Mouse (Mus musculus) intestine, postnatal 0 days (tissue): ENCODE measurements around the gene Prpsap1. TPM values are rescaled to one million over a fixed set of nuclear protein-coding genes. Genes with fewer than 3 reads are reported as not detected.
A peak's percentile ranks its signal among the peaks of the same experiment; 100 is the strongest.

Experiments used
- ATAC-seq: fragments of 200-750 bp; cut with Nextera tagmentation; 2 replicates; pipeline ENCODE4 v1.8.0; 2017; ENCODE audit warnings: mild to moderate bottlenecking, moderate TSS enrichment, moderate library complexity
- H3K27ac ChIP-seq: fragments of 300-500 bp; sonication (generic); 2 replicates; pipeline ENCODE4 v1.5.1; 2014; ENCODE audit warnings: mild to moderate bottlenecking, low read depth, low read length, moderate library complexity
- H3K27me3 ChIP-seq: fragments of 300-500 bp; sonication (generic); replicated peaks from 2 replicates; pipeline ENCODE4 v1.6.1; 2014; ENCODE audit warnings: low read length, mixed read lengths; ENCODE audit not compliant: control insufficient read depth, insufficient read depth
- H3K36me3 ChIP-seq: fragments of 300-500 bp; sonication (generic); 2 replicates; pipeline ENCODE4 v1.6.1; 2014; ENCODE audit warnings: mild to moderate bottlenecking, moderate library complexity; ENCODE audit not compliant: control insufficient read depth, insufficient read depth
- H3K4me1 ChIP-seq: fragments of 300-500 bp; sonication (generic); replicated peaks from 2 replicates; pipeline ENCODE4 v1.6.1; 2014; ENCODE audit warnings: antibody characterized with exemption, low read length, mixed read lengths; ENCODE audit not compliant: control insufficient read depth, insufficient read depth
- H3K4me2 ChIP-seq: fragments of 300-500 bp; sonication (generic); replicated peaks from 2 replicates; pipeline ENCODE4 v1.6.1; 2014; ENCODE audit warnings: low read depth, mild to moderate bottlenecking, moderate library complexity
- H3K4me3 ChIP-seq: fragments of 300-500 bp; sonication (generic); 2 replicates; pipeline ENCODE4 v1.5.1; 2014; ENCODE audit warnings: low read depth, low read length
- H3K9ac ChIP-seq: fragments of 300-500 bp; sonication (generic); 2 replicates; pipeline ENCODE4 v1.6.1; 2014; ENCODE audit warnings: mild to moderate bottlenecking, low read depth, low read length
- H3K9me3 ChIP-seq: fragments of 300-500 bp; sonication (generic); 2 replicates; pipeline ENCODE4 v1.6.1; 2016; ENCODE audit warnings: mixed run types; ENCODE audit not compliant: control insufficient read depth
- CTCF ChIP-seq: sonication (generic); IDR thresholded peaks from 2 replicates; pipeline ENCODE4 v1.5.1; 2016; ENCODE audit warnings: low read depth, mild to moderate bottlenecking, control low read depth, antibody characterized with exemption, moderate library complexity
- WGBS: fragments of 180-500 bp; shearing (Covaris S2); extraction: QIAGEN DNeasy Blood & Tissue Kit; methylation state at CpG from one replicate; pipeline ENCODE4 v1.1.7; 2014; 5-methylcytosine and 5-hydroxymethylcytosine counted together
- polyA plus RNA-seq: library from polyadenylated mRNA; unstranded; fragments of >200 nt; fragmentation: Nextera tagmentation; extraction: Ambion mirVana; gene quantifications from 2 replicates; pipeline ENCODE4 v1.2.1, GENCODE M21; 2015

Gene Prpsap1
- polyA plus RNA-seq, 1 experiment from 2014 or later = 177 TPM

DNA sequence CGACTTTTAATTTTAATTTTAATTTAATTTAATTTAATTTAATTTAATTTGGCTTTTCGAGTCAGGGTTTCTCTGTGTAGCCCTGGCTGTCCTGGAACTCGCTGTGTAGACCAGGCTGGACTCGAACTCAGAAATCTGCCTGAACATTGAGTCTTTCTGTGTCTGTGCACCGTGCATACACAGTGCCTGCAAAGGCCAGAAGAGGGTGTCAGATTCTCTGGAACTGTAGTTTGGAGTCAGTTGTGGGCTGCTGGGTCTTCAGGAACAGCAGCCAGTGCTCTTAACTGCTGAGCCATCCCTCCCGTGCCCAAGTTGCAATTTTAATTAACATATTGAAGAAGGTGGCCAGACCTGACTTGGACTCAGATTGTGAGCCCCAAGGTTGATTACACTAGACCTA is 2.7 kb downstream of the Prpsap1 start:
- H3K27me3 ChIP-seq = no peaks in the 10 kb centered on the region
- TF ChIP-seq CTCF = peak; percentile 48
- H3K4me3 ChIP-seq = no peak overlapping the region
- H3K27ac ChIP-seq = peak overlapping the region; percentile 96; the same call in 1 of the 2 replicates
- no peak overlapping the region for H3K9ac ChIP-seq
- peaks cover 11% of the 10 kb centered on the region for H3K36me3 ChIP-seq
- peak overlapping the region; percentile 75; the same call in 1 of the 2 replicates for H3K4me2 ChIP-seq
- H3K4me1 ChIP-seq = no peaks in the 10 kb centered on the region
- H3K9me3 ChIP-seq = no peaks in the 10 kb centered on the region
- 61% methylated on average over 6 of the region's 6 CpGs for WGBS
- ATAC-seq = no peak

DNA sequence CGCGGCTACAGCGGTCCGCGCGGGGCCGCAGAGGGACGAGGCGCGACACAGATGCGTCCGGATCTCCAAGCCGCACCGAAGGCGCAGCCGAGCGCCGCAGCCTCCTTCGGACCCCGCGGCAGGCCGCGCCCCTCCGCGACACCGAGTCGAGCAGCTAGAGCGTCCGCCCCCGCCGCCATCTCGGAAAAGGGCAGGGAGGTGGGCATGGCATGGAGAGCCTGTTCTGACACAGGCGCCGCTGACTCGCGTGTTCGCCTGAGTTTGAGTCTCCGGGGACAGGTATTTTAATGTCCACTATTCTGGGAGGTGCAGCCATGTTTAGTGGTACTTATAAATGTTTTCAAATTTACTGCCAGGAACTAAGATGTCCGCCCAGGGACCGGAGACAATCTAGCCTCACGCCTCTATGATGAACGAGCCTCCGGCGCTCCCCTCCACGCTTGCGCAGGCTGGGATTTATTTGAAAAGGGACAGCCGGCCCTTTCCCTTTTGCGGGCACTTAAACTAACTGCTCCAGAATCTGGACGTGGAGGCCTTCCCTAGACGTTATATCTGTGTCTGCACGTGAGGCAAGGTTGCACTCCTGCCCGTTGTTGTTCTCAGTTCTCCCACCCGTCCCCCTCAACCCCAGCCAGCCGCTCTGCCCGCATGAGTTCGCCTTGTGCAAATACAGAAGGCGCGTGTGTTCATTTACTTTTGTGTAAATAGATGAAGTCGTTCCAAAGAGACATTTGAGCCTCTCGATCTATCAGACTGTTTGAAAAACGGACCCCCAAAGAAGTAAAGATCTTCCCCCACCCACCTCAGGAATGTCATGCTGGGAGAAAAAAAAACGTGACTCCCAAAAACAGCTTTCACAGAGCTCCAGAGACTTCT is 3.5 kb downstream of the Prpsap1 start:
- no peak for TF ChIP-seq CTCF
- Histone ChIP-seq H3K27me3 (no peaks in the 10 kb centered on the region), H3K4me2 (peak overlapping the region; percentile 75), H3K4me3 (peak overlapping the region; percentile 93), H3K27ac (peak overlapping the region; percentile 96), H3K9me3 (no peaks in the 10 kb centered on the region), H3K9ac (peak overlapping the region; percentile 96), H3K36me3 (peaks cover 19% of the 10 kb centered on the region), H3K4me1 (no peaks in the 10 kb centered on the region)
- ATAC-seq = peak; percentile 75
- under 1% methylated on average over 62 of the region's 62 CpGs for WGBS

DNA sequence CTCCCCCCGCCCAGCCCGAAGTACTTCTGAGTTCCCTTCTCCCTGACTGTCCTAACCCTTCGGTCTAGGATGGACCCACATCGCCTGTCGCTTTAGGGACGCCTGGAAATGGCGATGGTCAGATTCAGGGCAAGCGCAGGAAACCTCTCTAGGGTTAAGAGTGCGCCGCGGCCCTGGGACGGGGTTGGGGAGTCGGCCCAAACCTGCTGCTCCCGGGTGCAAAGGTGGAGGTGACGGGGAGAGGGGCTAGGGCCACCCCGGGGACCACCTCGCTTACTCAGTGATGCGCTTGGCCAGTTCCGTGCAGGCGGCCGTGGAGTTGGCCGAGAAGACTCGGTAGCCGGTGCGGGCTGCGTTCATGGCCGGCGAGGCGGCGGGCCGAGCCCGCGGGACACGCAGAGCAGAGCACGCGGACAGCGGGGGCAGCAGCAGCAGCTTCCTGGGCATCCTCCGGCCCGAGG is 4.2 kb downstream of the Prpsap1 start:
- TF ChIP-seq CTCF = 0 out of 2 replicates have a peak, but pooled peaks have one; percentile 5
- no peaks in the 10 kb centered on the region for H3K27me3 ChIP-seq
- H3K9me3 ChIP-seq = no peaks in the 10 kb centered on the region

DNA sequence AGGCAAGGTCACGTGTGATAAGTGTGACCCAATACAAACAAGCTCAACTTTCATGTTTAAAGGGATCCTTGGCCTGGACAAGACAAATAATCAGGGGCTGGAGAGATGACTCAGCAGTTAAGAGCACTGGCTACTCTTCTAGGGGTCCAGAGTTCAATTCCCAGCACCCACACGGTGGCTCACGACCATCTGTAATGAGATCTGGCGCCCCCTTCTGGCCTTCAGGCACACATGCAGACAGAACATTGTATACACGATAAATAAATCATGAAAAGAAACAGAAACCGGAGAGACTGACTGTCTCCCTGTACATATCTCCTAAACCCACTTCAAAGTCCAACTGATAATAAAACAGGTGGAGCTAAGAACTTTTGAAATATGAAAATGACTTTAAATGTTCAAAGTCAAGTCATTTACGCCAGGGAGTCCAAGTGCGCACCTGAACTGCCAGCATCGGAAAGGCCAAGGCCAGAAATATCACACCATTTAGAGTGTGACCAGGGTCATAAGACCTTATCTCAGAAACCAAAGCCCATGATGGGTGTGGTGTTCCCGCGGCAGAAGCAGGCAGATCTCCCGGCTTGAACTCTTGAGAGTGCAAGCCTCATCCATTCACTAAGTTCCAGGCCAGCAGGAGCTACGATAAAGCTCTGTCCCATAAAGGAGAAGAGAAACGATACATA is 5.2 kb downstream of the Prpsap1 start:
- H3K27me3 ChIP-seq = no peaks in the 10 kb centered on the region
- TF ChIP-seq CTCF = peak; percentile 76
- H3K4me2 ChIP-seq = peak overlapping the region; percentile 75
- H3K9ac ChIP-seq = 0 out of 2 replicates have a peak overlapping the region, but pooled peaks have one; percentile 96
- H3K4me3 ChIP-seq = peak overlapping the region; percentile 93
- WGBS = 30% methylated on average over 14 of the region's 14 CpGs
- H3K9me3 ChIP-seq = no peaks in the 10 kb centered on the region
- H3K36me3 ChIP-seq = peaks cover 36% of the 10 kb centered on the region
- H3K27ac ChIP-seq = peak overlapping the region; percentile 96
- peak; percentile 68 for ATAC-seq
- no peaks in the 10 kb centered on the region for H3K4me1 ChIP-seq

More for the DNA sequence above, 4.2 kb downstream of the Prpsap1 start:
- peak overlapping the region; percentile 96 for H3K9ac ChIP-seq
- H3K27ac ChIP-seq = peak overlapping the region; percentile 96
- ATAC-seq = peak; percentile 5; the same call in 1 of the 2 replicates
- H3K4me3 ChIP-seq = peak overlapping the region; percentile 93
- peak overlapping the region; percentile 75 for H3K4me2 ChIP-seq
- under 1% methylated on average over 38 of the region's 39 CpGs for WGBS
- no peaks in the 10 kb centered on the region for H3K4me1 ChIP-seq
- peaks cover 26% of the 10 kb centered on the region for H3K36me3 ChIP-seq

DNA sequence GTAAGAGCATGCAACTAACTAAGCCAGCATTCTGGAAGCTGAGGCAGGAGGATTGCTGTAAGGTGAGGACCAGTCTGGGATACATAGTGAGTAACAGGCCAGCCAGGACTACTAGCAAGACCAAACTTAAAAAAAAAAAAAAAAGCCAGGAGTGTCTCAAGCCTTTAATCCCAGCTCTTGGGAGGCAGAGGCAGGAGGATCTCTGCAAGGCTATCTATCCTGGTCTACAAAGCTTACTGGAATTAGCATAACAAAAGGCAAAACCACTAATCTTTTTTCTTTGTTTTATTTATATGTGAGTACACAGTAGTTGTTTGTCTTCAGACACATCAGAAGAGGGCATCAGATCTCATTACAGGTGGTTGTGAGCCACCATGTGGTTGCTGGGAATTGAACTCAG is 5.8 kb downstream of the Prpsap1 start:
- Histone ChIP-seq H3K9ac (no peak overlapping the region), H3K27ac (no peak overlapping the region), H3K36me3 (peaks cover 42% of the 10 kb centered on the region), H3K27me3 (no peaks in the 10 kb centered on the region), H3K4me3 (no peak overlapping the region), H3K9me3 (no peaks in the 10 kb centered on the region), H3K4me2 (no peak overlapping the region), H3K4me1 (no peaks in the 10 kb centered on the region)
- no peak for ATAC-seq
- TF ChIP-seq CTCF = no peak

DNA sequence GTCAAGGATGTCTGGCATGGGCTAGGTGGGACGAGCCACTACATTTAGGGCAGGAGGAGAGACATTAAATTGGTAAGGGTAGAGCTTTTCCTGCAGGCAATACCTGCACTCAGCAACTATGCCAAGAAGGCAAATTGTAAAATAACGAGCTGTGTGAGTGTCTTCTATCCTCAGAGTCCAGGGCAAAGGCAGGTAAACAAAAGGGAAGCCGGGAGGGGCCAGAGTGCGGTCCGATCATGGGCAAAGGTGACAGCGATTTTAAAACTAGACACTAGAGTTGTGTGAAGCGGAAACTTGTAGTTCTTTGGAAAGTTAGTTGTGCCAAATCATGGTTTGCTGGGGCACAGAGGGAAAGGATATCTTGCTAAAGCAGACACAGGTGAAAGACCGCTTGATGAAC is 9.7 kb downstream of the Prpsap1 start:
- H3K9ac ChIP-seq = no peak overlapping the region

More for the DNA sequence above, 9.7 kb downstream of the Prpsap1 start:
- no peak for TF ChIP-seq CTCF
- Histone ChIP-seq H3K9me3 (no peaks in the 10 kb centered on the region), H3K4me1 (no peaks in the 10 kb centered on the region), H3K27me3 (no peaks in the 10 kb centered on the region), H3K36me3 (peaks cover 80% of the 10 kb centered on the region), H3K27ac (peak overlapping the region; percentile 21; the same call in 1 of the 2 replicates), H3K4me2 (no peak overlapping the region), H3K4me3 (no peak overlapping the region)
- WGBS = 78% methylated on average over 8 of the region's 8 CpGs
- no peak for ATAC-seq
